Mouse (Mus musculus) gastrocnemius, adult 18-20 months (tissue): Measurements from ENCODE around the gene Gpatch8. TPM values are rescaled to one million over a fixed set of nuclear protein-coding genes. Genes with fewer than 3 reads are reported as not detected.
A peak's percentile ranks its signal among the peaks of the same experiment; 100 is the strongest.
"Not testable (repeated sequence)": the region's sequence is repeated elsewhere in the genome, so short reads cannot be mapped to it uniquely, and the experiment has no call there.

Source experiments
- DNase-seq: peaks from one replicate; pipeline ENCODE4 v3.0.0; 2021; ENCODE audit warnings: low spot score
- total RNA-seq, 2 experiments: library from RNA; stranded (reverse); gene quantifications; 2 replicates each; pipeline ENCODE4 v1.2.3; 2021

Gpatch8 gene
- total RNA-seq, 2 experiments from 2014 or later = 26.1 to 27.1 TPM

DNA sequence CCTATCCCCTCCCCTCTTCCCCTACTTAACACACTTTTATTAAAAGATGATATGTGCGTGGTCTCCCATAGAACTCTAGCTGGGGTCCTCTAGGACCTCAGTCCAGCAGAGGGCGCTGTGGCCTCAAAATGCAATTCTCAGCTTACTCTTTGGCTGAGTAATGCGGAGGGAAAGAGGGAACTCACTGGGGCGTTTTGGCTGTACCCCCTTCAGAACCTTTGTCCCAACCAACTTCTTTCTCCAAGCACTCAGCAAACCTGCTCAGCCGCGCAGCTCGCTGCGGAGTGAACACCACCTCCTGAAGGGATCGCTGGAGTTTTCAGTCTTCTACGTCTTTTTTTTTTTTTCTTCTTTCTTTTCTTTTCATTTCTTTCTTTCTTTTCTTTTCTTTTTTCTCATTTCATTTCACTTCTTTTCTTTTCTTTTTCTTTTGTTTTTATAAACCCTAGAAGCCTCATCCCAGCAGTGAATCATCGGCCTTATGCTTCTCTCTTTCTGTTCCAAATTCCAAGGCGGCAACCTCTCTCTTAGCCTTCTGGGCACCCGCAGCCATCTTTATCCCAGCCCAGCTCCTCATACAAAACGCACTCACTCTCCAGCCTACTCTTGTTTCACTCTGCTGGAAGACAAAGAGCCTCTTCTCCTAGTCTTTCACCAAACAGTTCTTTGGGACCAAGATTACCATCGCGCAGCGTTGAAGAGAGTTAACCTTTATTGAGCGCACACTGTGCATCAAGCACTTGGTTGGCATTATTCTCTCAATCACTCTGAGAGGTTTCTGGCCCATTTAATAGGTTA lies 16.9 kb upstream of the Gpatch8 start:
- peak; percentile 89 for DNase-seq

DNA sequence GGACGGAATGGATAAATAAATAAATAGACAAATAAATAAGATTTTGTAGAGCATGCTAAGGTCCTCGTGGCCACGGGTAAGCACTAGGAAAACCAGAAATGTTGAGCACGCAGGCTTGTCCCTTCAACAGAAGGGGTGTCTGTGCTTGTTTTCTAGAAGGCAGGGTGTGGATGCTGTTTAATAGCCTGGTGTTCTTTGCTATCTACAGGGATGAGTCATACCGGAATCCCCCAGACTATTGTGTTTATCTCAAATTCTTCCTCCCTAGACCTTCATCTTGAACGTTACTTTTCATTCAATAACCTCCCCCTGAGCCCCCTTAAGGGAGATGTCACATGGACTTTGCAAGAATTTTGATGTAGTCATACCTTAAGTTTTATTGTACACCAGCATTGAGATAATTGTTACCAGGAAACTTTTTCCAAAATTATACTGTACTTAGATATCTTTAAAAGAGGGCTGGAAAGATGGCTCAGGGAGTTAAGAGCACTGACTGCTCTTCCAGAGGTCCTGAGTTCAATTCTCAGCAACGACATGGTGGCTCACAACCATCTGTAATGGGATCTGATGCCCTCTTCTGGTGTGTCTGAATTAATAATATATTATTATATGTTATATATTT lies 12.7 kb upstream of the Gpatch8 start:
- DNase-seq = no peak

DNA sequence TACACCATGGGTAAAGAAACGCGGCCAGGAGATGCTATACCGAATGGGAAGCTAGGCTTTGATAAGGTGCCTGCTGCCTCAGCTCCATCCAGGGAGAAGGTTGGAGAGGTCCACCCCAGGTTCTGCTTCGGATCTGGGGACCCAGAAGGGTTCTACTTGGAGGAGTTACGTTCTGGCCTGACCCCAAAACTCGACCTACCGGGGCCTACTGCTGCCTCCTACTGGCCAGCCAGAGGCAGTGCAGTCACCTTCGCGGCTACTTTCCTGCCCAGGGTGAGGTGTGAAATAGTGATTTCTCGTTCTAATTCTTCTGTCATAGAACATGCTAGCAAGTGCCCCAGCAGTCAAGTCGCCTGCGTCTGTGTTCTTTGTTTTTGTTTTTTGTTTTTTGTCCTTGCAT lies 12.0 kb upstream of the Gpatch8 start:
- no peak for DNase-seq

DNA sequence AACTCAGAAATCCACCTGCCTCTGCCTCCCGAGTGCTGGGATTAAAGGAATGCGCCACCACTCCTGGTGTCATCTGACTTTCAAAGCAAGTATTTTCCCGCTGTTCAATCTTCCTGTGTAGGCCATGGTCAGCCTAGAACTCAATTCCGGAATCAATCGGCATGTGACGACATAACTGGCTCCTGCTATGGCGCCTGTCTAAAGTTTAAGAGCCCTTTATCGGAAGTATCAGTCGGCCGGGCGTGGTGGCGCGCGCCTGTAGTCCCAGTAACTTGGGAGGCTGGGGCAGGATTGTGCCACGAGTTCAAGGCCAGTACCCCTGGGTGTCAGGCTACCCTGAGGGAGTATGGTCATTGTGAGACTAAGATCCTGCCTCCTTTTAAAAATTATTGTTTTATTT lies 11.5 kb upstream of the Gpatch8 start:
- no peak for DNase-seq

DNA sequence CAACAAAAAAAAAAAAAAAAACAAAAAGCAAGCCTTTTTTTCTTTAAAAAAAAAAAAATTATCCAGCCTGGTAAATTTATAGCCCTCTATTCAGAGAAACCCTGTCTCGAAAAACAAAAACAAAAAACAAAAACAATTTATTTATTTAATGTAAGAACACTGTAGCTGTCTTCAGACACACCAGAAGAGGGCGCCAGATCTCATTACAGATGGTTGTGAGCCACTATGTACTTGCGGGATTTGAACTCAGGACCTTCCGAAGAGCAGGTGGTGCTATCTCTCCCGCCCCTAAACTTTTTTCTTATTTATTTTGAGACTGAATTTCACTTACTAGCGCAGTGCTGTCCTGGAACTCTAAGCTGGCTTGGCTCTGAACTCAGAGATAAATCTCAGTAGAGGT lies 11.0 kb upstream of the Gpatch8 start:
- DNase-seq = no peak

DNA sequence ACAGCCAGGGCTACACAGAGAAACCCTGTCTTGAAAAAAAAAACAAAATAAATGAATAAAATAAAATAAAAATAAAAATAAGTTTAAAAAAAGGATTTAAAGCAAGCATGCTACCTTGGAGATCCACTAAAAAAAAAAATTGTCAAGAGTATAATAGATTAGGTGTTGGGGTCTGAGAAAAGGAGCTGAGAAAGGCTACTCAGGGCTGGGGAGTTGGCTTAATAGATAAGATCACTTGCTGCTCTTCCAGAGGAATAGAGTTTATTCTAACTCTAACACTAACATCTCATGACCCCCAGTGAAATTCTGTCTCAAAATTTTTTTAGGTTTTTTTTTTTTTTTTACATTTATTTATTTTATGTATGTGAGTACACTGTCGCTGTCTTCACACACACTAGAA lies 10.1 kb upstream of the Gpatch8 start:
- DNase-seq = no peak

DNA sequence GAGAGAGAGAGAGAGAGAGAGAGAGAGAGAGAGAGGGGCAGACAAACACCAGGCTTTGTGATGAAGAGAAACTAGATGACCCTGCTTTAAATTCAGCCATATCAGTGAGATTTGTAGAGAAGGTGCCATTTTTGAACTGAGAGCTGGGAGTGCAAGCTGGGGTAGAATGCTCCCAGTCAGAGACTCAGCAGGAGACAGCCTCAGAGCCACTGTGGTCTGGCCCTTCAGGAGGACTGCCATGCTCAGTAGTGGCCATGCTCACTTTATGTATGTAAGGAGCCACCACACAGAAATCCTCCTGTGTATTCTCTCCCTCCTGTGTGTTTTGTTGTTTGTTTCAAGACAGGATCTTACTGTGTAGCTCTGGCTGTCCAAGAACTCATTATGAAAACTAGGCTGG lies 9.5 kb upstream of the Gpatch8 start:
- no peak for DNase-seq

DNA sequence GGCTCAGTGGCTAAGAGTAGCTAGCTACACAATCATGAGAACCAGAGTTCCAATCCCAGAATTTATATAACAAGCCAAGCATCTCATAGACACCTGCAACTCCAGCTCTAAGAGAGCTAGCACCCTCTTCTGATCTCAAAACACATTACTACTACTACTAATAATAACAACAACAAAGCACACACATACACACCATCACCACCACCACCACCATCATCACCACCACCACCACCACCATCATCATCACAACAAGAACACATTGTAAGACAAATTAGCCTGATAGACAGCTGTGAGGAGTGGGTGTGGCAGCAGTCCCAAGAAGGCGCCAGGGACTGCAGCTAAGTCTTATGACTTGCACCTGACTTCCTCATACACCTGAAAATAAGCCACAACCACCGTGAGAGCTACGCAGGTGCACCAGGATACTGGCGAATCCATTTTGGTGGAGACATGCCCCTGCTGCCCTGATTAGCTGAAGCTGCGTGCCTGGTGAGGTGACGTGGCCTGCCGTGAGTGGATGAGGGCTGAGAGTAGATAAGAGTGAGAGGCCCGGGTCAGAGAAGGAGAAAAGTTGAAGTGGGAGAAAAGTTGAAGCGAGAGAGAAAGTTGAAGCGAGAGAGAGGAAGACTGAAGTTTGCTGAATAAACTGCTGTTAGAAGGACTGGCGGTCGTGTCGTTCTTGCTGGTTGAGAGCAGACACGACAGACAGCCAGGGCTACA lies 8.9 kb upstream of the Gpatch8 start:
- not testable (repeated sequence) for DNase-seq

DNA sequence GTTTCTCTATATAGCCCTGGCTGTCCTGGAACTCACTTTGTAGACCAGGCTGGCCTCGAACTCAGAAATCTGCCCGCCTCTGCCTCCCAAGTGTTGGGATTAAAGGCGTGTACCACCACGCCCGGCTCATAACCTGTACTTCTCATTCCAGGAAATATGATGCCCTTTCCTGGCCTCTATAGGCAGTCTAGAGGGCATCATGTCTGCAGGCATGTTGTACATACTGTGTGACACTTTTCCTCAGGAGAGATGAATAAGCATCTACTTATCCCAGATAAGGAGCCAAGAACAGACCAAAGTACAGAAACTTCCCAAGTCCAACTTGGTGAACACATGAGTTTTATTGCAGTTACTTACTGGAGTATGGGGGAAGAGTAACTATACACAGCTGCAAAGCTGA lies 2.5 kb upstream of the Gpatch8 start:
- DNase-seq = no peak

DNA sequence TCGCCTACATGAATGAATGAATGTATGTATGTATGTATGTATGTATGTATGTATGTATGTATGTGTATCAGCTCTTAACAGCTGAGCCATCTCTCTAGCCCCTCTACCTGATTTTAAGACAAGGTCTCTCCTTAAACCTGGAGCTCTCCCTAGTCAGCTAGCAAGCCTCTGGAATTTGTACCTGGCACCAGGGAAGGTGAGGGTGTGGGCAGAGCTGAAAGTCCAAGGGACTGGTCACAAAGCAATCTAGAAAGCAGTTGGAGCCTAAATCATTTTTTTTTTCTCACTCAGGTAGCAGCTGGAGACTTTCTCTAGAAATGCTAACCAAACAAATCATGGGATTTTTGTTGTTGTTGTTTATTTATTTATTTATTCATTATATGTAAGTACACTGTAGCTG lies 1.2 kb upstream of the Gpatch8 start:
- DNase-seq = no peak

DNA sequence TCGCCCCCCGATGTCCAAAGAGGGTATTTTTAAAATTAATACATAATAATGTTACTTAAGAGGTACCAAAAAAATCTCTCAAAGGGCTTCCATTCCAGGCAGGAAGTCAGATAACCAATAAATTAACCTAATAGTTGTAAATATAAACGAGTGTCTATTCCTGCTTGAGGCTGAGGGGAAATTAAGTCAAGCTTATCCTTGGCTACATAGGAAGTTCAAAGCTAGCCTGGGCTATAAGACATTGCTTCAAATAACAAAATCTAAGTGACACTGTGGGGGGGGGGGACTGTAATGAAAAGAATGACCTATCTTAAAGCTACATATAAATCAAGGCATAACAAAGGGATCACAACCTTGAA lies 503 bp upstream of the Gpatch8 start:
- no peak for DNase-seq

DNA sequence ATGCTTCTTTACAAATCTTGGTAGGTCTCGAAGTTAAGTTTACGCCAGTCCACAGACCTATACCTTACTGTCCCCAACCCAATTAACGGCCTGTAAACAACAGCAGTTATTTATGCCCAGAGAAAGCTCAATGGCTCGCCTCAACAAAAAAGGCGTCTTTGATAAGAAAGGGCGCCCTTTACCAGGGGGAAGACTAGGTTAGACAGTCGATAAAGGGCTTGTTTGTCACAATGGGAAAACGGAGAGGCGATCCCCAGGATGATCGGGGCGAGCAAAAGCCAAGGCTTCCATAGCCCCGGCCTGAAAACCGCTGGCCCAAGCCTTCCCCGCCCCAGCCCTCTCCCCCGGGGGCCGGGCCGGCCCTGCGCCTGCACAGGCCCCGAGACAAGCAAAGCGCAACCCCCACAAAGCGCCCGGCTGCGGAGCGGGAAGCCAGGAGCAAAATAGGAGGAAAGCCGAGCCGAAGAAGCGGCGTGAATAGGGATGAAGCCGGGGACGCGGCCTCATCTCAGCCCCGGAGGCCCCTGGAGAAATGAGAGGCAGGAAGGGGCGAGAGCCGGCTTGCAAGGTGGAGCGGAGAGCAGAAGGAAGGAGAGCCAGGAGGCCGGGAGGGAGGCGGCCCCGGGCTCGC lies 677 bp downstream of the Gpatch8 start:
- DNase-seq = no peak

DNA sequence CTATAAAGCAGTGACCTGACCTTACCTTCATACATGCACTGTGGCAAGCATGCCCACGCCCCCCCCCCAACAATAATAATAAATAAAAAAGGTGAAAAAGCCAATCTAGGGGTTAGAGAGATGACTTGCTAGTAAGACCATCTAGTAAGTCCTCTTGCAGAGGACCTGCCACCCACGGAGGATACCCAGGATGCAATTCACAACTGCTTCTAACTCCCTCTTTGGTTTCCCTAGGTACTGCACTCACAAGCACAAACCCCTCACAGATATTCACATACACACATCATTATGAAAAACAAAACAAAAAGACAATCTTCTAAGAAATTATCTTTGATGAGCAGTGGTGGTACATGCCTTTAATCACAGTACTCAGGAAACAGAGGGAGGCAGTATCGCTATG lies 4.1 kb downstream of the Gpatch8 start:
- DNase-seq = no peak

DNA sequence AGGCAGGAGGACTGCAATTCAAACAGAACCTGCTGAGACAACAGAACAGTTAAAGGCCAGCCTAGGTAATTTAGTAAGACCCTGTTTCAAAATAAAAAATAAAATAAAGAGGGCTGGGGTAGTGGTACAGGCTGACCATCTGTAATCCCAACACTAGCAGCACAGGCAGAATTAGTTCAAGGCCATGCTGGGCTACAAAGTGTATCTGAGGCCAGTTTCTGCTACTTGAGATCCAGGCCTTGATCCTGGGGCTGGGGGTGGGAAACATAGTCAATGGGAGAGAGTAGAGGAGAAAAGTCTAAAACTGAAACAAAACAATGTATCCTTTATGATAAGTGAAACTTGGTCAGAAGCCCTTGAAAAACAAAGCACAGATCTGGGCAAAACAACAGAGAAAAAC lies 5.0 kb downstream of the Gpatch8 start:
- no peak for DNase-seq

DNA sequence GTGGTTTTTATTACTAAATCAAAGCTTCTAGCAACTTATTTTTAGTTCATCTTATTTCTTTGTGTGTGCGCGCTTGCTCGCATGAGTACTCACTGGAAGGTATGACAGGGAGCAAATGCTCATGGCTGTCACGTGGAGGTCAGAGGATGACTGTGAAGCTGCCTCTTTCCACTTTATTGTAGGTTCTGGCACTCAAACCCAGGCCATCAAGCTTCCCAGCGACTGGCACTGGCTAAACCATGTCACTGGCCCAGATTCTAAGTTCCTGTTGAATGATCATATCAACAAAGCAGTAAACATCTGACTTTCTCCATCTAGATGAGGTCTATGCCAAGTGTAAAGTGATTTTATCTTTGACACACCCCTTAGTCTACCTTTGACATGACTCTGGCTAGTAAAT lies 14.7 kb downstream of the Gpatch8 start:
- peak; percentile 35 for DNase-seq

DNA sequence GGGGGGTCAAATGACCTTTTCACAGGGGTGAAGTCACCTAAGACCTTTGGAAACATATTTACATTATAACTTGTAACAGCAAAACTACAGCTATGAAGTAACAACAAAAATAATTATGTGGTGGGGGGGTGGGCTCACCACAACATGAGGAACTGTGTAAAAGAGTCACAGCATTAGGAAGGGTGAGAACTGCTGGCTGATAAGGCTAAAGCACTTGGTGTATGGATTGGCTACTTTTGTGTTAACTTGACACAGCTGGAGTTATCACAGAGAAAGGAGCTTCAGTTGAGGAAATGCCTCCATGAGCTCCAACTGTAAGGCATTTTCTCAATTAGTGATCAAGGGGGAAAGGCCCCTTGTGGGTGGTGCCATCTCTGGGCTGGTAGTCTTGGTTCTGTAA lies 15.9 kb downstream of the Gpatch8 start:
- not testable (repeated sequence) for DNase-seq

DNA sequence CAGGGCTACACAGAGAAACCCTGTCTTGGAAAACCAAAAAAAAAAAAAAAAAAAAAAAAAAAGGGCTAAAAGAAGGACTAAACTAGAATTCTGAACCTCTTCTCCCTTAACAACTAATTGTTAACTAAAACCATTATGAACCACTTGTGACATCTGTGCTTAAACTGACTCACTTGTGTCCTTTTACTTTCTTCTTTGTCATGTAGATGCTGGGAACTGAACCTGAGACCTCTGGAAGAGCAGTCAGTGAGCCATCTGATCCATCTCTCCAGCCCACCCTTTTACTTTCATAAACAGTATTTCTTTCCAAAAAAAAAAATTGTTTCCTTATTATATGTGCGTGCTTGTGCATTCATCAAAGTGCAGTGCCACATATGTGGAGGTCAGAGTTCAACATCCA lies 16.5 kb downstream of the Gpatch8 start:
- DNase-seq = no peak

DNA sequence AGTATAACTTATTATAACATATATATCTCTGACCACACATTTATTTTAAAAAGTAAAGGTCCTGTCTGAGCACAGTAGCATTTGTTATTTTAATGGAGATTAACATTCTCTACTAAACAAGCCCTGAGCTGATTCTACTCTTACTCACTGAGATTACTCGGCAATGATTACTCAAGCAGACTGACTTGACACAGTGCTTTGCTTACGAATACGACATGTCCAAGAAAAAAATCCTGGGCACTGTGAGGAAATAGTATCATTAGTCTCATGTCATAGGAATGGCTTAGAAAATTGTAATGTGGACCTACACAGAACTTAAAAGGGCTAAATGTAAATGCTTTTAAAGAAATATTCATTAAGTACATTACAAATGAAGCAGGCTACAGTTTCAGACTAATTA lies 20.0 kb downstream of the Gpatch8 start:
- DNase-seq = no peak

DNA sequence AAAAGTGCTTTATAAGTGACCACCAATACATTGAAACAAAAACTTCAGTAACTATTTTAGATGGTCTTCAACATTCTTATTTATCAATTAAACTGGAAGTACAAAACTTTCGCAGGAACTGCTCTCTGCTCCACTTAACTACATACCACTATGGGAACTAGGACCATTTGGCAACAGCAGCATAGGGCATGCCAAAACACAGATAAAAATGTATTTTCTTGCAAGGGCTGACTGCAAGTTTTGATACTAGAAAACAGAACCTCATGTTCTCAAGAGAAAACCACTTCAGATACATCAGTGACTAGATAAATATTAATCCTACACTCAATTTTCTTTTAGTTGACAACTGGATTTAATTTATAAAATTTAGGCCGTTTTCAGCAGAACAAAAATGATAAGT lies 22.1 kb downstream of the Gpatch8 start:
- DNase-seq = no peak

DNA sequence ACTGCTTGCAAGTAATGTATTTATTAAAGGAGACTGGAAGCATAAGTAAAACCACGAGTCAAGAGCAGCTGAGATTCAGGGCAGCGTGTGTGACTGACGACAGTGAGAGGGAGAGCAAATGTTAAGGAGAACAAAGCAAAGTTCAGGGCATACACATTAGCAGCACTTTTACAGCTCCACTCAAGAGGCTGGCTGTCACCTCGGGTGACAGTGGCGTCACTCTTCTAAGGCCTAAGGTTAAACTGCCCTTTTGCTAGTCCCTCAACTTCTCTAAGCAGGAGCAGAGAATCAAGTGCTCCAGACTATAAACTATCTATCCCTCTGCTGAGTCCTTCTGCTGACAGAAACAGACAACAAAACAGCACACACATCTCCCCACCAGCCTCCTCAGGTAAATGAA lies 24.8 kb downstream of the Gpatch8 start:
- no peak for DNase-seq

DNA sequence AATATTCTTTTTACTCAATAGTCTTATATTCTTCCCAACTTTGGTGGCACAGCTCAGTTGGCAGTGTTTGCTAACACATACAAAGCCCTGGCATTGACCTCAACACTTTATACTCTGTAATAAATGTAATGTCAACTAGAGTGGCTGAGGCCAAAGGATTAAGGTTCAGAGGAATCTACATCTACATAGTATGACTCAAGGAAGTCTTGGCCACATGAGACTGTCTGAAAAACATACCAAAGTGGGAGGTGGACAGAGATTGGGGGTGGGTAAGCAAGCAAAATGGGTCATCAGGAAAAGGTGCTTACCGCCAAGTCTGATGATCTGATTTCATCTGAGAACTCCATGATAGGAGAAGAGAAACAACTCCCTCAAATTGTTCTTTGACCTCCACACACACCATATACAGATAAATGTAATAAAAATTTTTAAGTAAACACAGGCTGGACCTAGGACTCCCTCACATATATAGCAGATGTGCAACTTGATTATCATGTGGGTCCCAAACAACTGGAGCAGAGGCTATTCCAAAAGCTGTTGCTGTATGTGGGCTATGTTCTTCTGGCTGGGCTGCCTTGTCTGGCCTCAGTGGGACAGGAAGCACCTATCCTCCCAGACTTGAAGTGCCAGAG lies 41.3 kb downstream of the Gpatch8 start:
- no peak for DNase-seq

DNA sequence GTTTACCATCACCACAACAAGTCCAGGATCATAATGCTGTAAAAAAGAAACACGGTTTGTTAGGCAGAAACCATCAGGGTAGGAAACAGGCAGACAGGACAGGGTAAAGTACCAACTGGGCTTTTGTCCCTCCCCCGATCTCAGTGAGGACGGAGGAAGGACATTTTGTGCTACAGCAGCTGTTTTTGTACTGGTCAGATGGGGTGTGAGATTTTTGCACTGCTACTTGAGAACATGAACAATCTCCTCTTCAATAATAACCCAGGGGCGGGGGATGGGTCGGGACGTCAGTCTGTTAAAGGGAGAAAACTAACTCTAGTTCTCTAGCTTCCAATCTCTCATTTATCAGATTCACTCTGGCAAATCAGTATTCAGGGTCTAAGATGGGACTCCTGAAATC lies 46.0 kb downstream of the Gpatch8 start:
- peak; percentile 76 for DNase-seq
